Mouse (Mus musculus): Measurements from ENCODE around the gene Omg. TPM values are rescaled to one million over a fixed set of nuclear protein-coding genes. Genes with fewer than 3 reads are reported as not detected.
A peak's percentile ranks its signal among the peaks of the same experiment; 100 is the strongest.

The Omg gene
- polyA plus RNA-seq, 1 experiment from 2014 or later: 0.28 TPM

DNA sequence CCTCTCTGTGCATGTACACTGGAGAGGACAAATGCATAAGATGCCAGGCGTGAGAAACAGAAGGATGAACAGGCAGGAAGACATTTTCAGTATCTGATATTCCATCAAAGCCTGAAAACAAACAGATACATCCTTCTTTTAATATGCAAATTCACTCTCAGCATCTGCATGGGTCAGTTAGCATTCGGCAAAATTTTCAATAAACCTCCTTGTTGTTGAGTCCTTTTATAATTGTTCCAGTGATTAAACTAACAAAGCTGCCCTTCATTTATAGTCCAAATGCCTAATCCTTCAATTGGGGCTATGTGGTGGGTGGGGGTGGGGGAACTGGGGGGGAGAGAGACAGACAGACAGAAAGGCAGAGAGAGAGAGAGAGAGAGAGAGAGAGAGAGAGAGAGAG, 967 bp downstream of the Omg start:
- Histone ChIP-seq H3K27ac (replicated peaks) (0 out of 2 replicates have a peak overlapping the region, but pooled peaks have one; percentile 33), H3K4me1 (peaks cover 27% of the 10 kb centered on the region), H3K36me3 (no peaks in the 10 kb centered on the region), H3K9me3 (replicated peaks) (no peaks in the 10 kb centered on the region), H3K27me3 (ENCODE audit: low read depth, poor library complexity, severe bottlenecking) (no peaks in the 10 kb centered on the region), H3K4me3 (no peak overlapping the region)
- 37% methylated on average over 2 of the region's 2 CpGs for WGBS
- no peak for DNase-seq (ENCODE audit: low spot score)

DNA sequence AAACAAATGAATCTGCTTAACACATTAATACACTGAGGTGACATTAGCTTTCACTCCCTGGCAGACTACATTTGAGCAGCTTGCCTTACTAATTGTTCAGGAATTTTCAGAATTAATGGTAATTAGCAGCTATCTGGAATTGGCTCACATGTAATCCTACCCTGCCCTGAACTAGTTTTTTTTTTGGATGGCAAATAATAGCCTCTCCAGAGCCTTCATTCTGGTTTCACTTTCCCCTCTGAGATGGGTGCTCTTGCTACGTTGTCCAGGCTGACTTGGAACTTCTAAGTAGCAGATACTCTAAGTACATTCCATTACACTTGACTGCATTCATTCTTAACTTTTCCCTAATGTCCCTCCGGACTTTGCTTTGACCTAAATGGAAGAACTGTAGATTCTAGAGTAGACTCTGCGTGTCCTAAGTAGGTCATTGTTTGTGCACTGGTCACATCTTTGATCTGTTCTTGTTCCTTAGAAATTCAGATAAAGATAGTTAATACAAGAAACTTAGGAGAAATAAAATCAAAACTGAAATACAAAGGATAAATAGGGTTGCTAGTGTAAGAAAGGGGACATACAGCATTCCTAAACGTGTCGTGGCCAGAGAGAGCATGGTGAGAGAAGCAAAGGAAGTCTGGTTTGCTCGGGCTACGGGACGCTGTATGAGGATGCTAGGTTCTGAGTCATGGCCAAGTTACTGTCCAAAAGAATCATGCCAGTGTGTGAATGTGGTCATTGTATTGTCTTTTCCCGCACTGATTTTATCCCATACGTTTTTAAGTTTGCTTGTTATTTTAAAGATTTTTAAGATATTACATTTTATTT, 8.7 kb downstream of the Omg start:
- no peaks in the 10 kb centered on the region for H3K9me3 ChIP-seq (replicated peaks)
- H3K27me3 ChIP-seq (ENCODE audit: low read depth, poor library complexity, severe bottlenecking): no peaks in the 10 kb centered on the region
- WGBS: 74% methylated on average over 10 of the region's 10 CpGs
- no peak for DNase-seq (ENCODE audit: low spot score)
- no peak overlapping the region for H3K27ac ChIP-seq (replicated peaks)
- H3K4me3 ChIP-seq: no peak overlapping the region
- no peaks in the 10 kb centered on the region for H3K4me1 ChIP-seq
- peaks cover 28% of the 10 kb centered on the region for H3K36me3 ChIP-seq

- no peak for DNase-seq (ENCODE audit: low spot score)
- Histone ChIP-seq H3K36me3 (peaks cover 57% of the 10 kb centered on the region), H3K27me3 (ENCODE audit: low read depth, poor library complexity, severe bottlenecking) (no peaks in the 10 kb centered on the region), H3K27ac (replicated peaks) (no peak overlapping the region), H3K4me1 (no peaks in the 10 kb centered on the region), H3K4me3 (no peak overlapping the region), H3K9me3 (replicated peaks) (no peaks in the 10 kb centered on the region)
These were observed 19.2 kb downstream of the Omg start for GRCm38 (mm10) chr11:79484721-79485120.

- Histone ChIP-seq H3K27me3 (ENCODE audit: low read depth, poor library complexity, severe bottlenecking) (no peaks in the 10 kb centered on the region), H3K4me3 (no peak overlapping the region), H3K27ac (replicated peaks) (no peak overlapping the region), H3K4me1 (no peaks in the 10 kb centered on the region), H3K9me3 (replicated peaks) (no peaks in the 10 kb centered on the region), H3K36me3 (peaks cover 62% of the 10 kb centered on the region)
- DNase-seq (ENCODE audit: low spot score): no peak
- 86% methylated on average over 7 of the region's 7 CpGs for WGBS
These were observed 19.9 kb downstream of the Omg start for GRCm38 (mm10) chr11:79483876-79484528.

- peaks cover 64% of the 10 kb centered on the region for H3K36me3 ChIP-seq
- DNase-seq (ENCODE audit: low spot score): no peak
- no peak overlapping the region for H3K27ac ChIP-seq (replicated peaks)
- H3K27me3 ChIP-seq (ENCODE audit: low read depth, poor library complexity, severe bottlenecking): no peaks in the 10 kb centered on the region
- H3K9me3 ChIP-seq (replicated peaks): no peaks in the 10 kb centered on the region
- H3K4me1 ChIP-seq: no peaks in the 10 kb centered on the region
- no peak overlapping the region for H3K4me3 ChIP-seq
- WGBS: 91% methylated on average over 6 of the region's 6 CpGs
These were observed 20.5 kb downstream of the Omg start for GRCm38 (mm10) chr11:79483392-79483791.

GRCm38 (mm10) chr11:79468097-79468496, 35.8 kb downstream of the Omg start:
- H3K9me3 ChIP-seq (replicated peaks): no peaks in the 10 kb centered on the region
- H3K36me3 ChIP-seq: peaks cover 76% of the 10 kb centered on the region
- no peak for DNase-seq (ENCODE audit: low spot score)
- H3K4me3 ChIP-seq: no peak overlapping the region
- no peaks in the 10 kb centered on the region for H3K27me3 ChIP-seq (ENCODE audit: low read depth, poor library complexity, severe bottlenecking)
- no peaks in the 10 kb centered on the region for H3K4me1 ChIP-seq
- H3K27ac ChIP-seq (replicated peaks): no peak overlapping the region
- 86% methylated on average over 1 of the region's 1 CpGs for WGBS

GRCm38 (mm10) chr11:79460756-79461450, 43.0 kb downstream of the Omg start:
- WGBS: 94% methylated on average over 3 of the region's 3 CpGs
- no peaks in the 10 kb centered on the region for H3K4me1 ChIP-seq
- H3K9me3 ChIP-seq (replicated peaks): no peaks in the 10 kb centered on the region
- no peak overlapping the region for H3K4me3 ChIP-seq
- H3K36me3 ChIP-seq: peaks cover 90% of the 10 kb centered on the region
- DNase-seq (ENCODE audit: low spot score): no peak
- H3K27me3 ChIP-seq (ENCODE audit: low read depth, poor library complexity, severe bottlenecking): no peaks in the 10 kb centered on the region
- H3K27ac ChIP-seq (replicated peaks): no peak overlapping the region

DNA sequence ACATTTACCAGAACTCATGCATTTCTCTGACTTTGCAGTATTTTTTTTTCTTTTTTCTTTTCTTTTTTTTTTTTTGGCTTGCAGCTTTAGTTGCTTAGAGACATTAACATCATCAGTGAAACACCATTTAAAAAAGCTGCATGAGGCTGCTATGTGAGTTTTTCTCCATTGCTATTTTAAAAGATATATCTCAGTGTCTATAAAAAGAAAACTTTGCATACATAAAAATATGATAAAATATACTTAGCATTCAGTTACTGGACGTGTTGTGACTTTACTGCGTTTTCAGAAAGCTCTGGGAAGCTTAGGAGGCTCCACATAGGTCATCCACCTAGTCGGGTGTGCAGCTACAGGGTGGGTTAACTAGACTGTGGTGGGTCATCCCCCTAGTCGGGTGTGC, 44.0 kb downstream of the Omg start:
- DNase-seq (ENCODE audit: low spot score): no peak
- Histone ChIP-seq H3K4me1 (no peaks in the 10 kb centered on the region), H3K9me3 (replicated peaks) (no peaks in the 10 kb centered on the region), H3K27ac (replicated peaks) (no peak overlapping the region), H3K27me3 (ENCODE audit: low read depth, poor library complexity, severe bottlenecking) (no peaks in the 10 kb centered on the region), H3K36me3 (peaks cover 92% of the 10 kb centered on the region), H3K4me3 (no peak overlapping the region)
- WGBS: 92% methylated on average over 4 of the region's 4 CpGs

GRCm38 (mm10) chr11:79457928-79458327, 46.0 kb downstream of the Omg start:
- Histone ChIP-seq H3K4me3 (no peak overlapping the region), H3K36me3 (peaks cover 87% of the 10 kb centered on the region), H3K9me3 (replicated peaks) (no peaks in the 10 kb centered on the region), H3K4me1 (no peaks in the 10 kb centered on the region), H3K27ac (replicated peaks) (no peak overlapping the region), H3K27me3 (ENCODE audit: low read depth, poor library complexity, severe bottlenecking) (no peaks in the 10 kb centered on the region)
- DNase-seq (ENCODE audit: low spot score): no peak
- WGBS: 90% methylated on average over 3 of the region's 3 CpGs

- H3K36me3 ChIP-seq: peaks cover 84% of the 10 kb centered on the region
- no peaks in the 10 kb centered on the region for H3K4me1 ChIP-seq
- no peaks in the 10 kb centered on the region for H3K27me3 ChIP-seq (ENCODE audit: low read depth, poor library complexity, severe bottlenecking)
- no peak overlapping the region for H3K27ac ChIP-seq (replicated peaks)
- no peak for DNase-seq (ENCODE audit: low spot score)
- H3K4me3 ChIP-seq: no peak overlapping the region
- H3K9me3 ChIP-seq (replicated peaks): no peaks in the 10 kb centered on the region
These were observed 50.9 kb downstream of the Omg start for GRCm38 (mm10) chr11:79452966-79453365.
